Mouse (Mus musculus) left cerebral cortex, postnatal 25 days (tissue): ENCODE results near the gene Wdr25. TPM values are rescaled to one million over a fixed set of nuclear protein-coding genes. Genes with fewer than 3 reads are reported as not detected.

Experiments used
- DNase-seq, 2 experiments: peaks; one replicate each; pipeline ENCODE4 v3.0.0; 2022; ENCODE audit warnings: low spot score in 2 of 2, mixed read lengths in 1 of 2
- intact Hi-C: fragments of 180-260 bp; cut with DNase I; formaldehyde crosslinking; loops from one replicate; pipeline ENCODE4 v1.15.1; 2025
- total RNA-seq, 2 experiments: library from RNA; stranded (reverse); gene quantifications; 2 replicates each; pipeline ENCODE4 v1.2.3; 2021

Gene Wdr25
- total RNA-seq, 2 experiments from 2014 or later: 7.8 to 12.0 TPM

GRCm38 (mm10) chr12:108929475-108929874 is 36.0 kb downstream of the Wdr25 start:
- peak in 1 of 2 experiments; percentile 51 for DNase-seq
- intact Hi-C loops: no loop called here

GRCm38 (mm10) chr12:108931341-108932053 is 38.1 kb downstream of the Wdr25 start:
- DNase-seq: no peak
- intact Hi-C loops: no loop called here

GRCm38 (mm10) chr12:108932113-108932512 is 38.7 kb downstream of the Wdr25 start:
- DNase-seq: no peak
- intact Hi-C loops: no loop called here

GRCm38 (mm10) chr12:108934231-108934630 is 40.8 kb downstream of the Wdr25 start:
- intact Hi-C loops: no loop called here
- no peak for DNase-seq

- intact Hi-C loops: no loop called here
- no peak for DNase-seq
Observed at GRCm38 (mm10) chr12:108936834-108937233, 43.4 kb downstream of the Wdr25 start.

DNA sequence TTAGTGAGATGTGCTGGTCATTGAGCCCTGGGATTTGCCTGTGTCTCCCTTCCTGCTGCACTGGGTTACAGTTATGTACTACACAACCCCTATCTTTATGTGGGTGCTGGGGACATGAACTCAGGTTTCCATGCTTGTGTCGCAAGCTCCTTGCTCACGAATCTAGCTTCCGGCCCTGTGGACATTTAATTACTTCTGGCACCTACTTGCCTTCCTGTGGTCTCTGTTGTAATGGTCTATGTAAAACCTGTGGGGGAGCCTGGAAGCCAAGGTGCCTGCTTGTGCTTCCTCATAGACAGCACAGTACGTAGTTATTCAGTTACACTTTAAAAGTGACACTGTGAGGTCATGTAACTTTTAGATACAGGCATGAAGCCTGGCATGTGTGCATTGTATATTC is 44.1 kb downstream of the Wdr25 start:
- intact Hi-C loops: no loop called here
- no peak for DNase-seq

DNA sequence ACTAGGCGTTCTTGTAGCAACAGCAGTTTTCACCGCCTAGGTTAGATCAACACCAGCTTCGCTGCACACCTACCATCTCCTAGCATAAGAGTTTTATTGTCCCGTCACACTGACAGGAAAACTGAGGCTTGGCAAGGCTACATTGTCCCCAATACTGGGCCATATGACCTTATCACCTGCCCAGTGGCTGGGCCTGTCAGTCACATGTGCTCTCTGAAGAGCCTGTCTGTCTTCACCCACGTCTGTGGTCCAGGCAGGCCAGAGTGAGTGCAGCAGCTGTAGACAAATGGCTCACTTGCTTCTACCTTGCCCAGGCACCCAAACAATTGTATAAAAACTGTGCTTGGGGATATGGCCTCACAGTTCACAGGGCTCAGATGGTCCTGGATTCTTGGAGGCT is 45.4 kb downstream of the Wdr25 start:
- DNase-seq: no peak
- intact Hi-C loops: no loop called here

DNA sequence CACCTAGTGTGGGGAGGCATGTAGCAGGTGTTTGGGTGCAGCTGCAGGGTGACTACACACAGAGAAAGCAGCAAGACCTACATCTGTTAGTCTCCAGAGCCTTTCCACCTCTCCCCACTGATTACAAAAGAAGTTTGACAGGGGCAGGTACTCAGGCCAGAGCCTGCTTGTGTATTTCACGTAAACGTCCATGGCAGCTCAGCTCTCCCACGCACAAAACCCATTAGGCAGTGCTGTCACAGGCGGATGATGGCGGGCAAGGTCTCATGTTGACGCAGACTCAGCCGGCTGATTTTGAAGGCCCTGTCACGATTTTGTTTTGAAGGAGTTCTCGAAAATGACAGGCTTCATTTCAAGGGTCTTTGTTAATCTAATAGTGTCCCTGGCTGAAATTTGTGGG is 45.9 kb downstream of the Wdr25 start:
- no peak for DNase-seq
- intact Hi-C loops: no loop called here

- intact Hi-C loops: no loop called here
- no peak for DNase-seq
Observed at GRCm38 (mm10) chr12:108940255-108940654, 46.8 kb downstream of the Wdr25 start.

DNA sequence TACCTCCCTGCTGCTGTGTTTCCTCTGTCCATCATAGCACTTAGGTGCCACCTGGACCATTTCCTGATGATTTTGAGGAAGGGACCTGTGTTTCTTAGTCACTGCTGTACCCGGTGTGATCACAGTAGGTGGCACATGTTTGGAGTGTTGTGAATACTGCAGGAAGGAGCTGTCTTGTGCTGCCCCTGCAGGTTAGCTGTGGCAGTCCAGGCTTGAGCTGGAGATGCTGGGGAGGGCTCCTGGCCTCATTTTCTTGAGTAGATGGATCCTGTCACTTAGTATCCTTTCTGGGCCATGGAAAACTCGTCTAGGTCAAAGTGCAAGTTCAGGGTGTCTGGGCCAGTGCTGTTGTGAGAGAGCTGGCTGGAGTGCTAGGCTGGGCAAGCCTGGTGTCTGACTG is 47.9 kb downstream of the Wdr25 start:
- no peak for DNase-seq
- intact Hi-C loops: no loop called here

DNA sequence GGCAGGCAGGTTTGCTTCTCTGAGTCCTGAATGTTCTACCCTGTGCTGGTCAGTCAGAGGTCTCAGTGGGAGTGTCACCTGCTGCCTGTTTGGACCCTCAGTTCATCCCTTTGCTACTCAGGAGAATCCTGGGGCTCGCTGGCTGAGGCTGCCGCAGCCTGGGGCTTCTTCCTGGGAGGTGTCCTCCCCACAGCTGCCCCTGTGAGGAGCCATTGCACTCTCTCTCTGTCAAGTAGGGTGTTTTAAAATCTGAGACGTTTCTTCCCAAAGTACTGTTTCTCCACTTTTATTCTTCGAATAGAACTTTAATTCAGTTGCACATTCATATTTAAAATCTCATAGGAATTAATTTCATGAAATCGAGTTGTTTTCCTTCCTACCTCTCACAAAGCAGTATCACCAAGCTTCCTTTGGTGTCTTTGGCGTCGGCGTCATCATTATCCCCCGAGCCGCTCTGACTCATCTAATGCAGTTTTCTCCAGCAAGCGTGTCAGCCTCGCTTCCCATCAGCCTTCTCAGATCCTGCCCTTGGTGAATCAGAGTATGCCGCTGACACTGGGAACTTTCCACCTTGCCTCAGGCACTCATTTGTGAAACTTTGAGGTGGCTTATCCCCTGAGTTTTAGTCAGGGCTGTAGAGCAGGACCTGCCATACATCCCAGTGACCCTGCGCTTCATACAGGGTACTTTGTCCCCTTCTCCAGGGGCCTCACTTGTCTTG is 48.9 kb downstream of the Wdr25 start:
- intact Hi-C loops: no loop called here
- DNase-seq: peak in 1 of 2 experiments; percentile 65

- peak in 1 of 2 experiments; percentile 64 for DNase-seq
- intact Hi-C loops: loop anchor here (5.0 kb wide), 1 partner anchor 439 kb away; no protein-coding TSS in a partner anchor
Observed at GRCm38 (mm10) chr12:108953011-108953550, 59.6 kb downstream of the Wdr25 start.

GRCm38 (mm10) chr12:108953838-108954237 is 60.4 kb downstream of the Wdr25 start:
- DNase-seq: peak in 1 of 2 experiments; percentile 52
- intact Hi-C loops: loop anchor here (5.0 kb wide), 1 partner anchor 438 kb away; no protein-coding TSS in a partner anchor

- intact Hi-C loops: loop anchor here (5.0 kb wide), 1 partner anchor 438 kb away; no protein-coding TSS in a partner anchor
Observed at GRCm38 (mm10) chr12:108954456-108954855, 61.0 kb downstream of the Wdr25 start.

GRCm38 (mm10) chr12:108958483-108958882 is 65.1 kb downstream of the Wdr25 start:
- intact Hi-C loops: no loop called here
- no peak for DNase-seq

More at GRCm38 (mm10) chr12:108954456-108954855, 61.0 kb downstream of the Wdr25 start:
- no peak for DNase-seq

GRCm38 (mm10) chr12:108958991-108959638 is 65.7 kb downstream of the Wdr25 start:
- DNase-seq: no peak

DNA sequence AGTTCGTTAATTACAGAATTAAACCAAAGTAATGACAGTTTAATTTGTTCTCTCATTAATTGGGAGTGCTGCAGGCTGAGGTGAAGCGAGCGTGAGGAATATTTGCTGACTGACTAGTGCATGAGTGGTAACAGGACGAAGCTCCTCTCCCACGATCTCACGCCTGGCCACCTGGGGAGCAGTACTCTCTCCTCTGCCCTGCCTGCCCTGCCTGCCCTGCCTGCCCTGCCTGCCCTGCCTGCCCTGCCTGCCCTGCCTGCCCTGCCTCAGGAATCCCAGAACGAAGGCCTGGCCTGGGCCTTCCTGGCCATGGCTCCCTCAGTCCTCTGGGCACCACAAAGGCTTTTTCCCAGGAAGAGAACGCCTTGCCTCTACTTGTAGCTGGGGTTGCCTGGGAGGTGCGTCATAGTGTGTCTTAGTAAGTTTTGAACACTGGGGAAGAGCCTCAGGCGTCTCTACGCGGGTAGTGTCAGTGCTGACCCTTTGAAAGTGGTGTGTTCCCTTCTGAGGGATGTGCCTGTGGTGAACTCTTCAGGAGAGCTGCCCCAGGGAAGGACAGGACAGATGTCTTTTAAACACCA is 66.3 kb downstream of the Wdr25 start:
- intact Hi-C loops: no loop called here
- DNase-seq: no peak

More at GRCm38 (mm10) chr12:108958991-108959638, 65.7 kb downstream of the Wdr25 start:
- intact Hi-C loops: no loop called here

DNA sequence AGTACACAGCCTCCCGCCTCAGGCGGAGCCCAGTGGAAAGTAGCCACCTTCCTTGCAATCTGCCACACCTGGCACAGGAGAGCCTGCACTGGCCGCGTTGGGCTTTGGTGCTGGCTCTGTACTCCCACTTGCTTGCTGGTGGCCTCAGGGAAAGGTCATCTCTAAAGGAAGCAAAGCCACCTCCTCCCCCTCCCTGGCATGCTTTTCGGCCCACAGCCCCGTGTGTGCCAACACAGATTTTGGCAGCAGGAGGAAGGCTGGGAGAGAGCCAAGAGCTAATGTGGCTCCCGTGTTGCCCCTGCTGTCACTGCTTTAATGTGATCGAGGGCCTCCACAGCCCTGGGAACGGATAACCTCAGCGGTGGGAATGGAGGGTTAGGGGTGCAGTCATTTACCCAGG is 66.8 kb downstream of the Wdr25 start:
- peak in 1 of 2 experiments; percentile 30 for DNase-seq

GRCm38 (mm10) chr12:108967631-108968030 is 74.2 kb downstream of the Wdr25 start:
- DNase-seq: no peak
- intact Hi-C loops: no loop called here

More for the DNA sequence above, 66.8 kb downstream of the Wdr25 start:
- intact Hi-C loops: no loop called here

GRCm38 (mm10) chr12:108968031-108968430 is 74.6 kb downstream of the Wdr25 start:
- intact Hi-C loops: no loop called here
- DNase-seq: peak; percentile 49 to 70
